In the genomic region with DNA sequence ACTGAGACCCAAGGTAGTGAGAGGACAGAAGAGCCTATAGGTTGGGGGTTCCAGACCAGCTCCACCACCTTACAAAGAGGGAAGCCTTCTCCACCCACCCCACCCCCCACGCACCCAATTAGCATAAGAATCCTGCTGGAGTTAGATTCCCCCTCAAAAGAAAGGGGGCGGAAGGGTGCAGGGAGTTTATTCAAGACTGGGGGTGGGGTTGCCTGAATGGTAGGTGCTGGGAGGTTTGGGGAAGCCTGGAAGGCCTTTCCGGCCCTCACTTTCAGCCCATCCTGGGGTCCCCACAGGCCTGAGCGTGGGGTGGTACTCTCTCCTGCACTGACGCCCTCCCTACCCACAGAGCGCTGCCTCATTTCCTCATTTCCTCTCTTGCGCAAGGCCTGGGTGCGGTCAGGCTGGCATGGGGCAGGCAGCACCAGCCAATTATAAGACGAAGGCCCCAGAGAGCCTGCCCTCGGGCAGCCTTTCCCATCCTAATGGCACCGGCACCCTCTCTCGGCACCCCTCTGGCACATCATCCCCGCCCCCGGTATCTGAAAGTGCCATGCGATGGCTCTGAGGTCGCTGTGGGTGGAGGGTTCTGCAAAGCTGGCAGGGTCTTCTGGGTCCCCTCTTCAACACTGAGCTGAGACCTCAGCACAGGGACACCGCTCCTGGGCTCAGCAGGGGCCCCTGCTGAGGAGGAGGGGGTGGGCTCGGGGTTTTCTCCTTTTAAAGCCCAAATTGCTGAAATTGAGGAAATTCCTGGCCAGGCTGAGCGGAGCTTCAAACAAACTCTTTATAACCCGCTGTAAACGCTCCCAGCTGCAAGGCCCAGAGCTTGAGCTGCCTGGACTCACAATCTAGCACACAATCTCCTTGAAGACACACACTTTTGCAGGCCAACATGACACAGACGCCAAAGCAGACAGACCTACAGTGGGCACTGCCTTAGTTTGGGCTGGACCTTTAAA, we compare ENCODE assay signal across 8 mouse cellular contexts. TPM values are rescaled to one million over a fixed set of nuclear protein-coding genes. Genes with fewer than 3 reads are reported as not detected.
A peak's percentile ranks its signal among the peaks of the same experiment; 100 is the strongest.
DNase-seq lines count a peak whose midpoint lies in the region; ATAC-seq and TF ChIP-seq lines count a peak whose summit lies in the region.

No protein-coding gene starts in this region.

- H3K36me3 ChIP-seq in heart, embryonic 10.5 days: 0 out of 2 replicates have a peak, but pooled peaks cover 2% of the 10 kb centered on the region
- H3K36me3 ChIP-seq in kidney, postnatal 0 days (ENCODE audit: insufficient read depth, low read length): no peaks in the 10 kb centered on the region
- H3K36me3 ChIP-seq in stomach, embryonic 15.5 days: peaks cover 7% of the 10 kb centered on the region; the same call in 1 of the 2 replicates

- no peak for TF ChIP-seq CTCF in bone marrow, adult 2 months (IDR thresholded peaks at IDR 0.05; ENCODE audit: control insufficient read depth, insufficient read depth, low read length)
- TF ChIP-seq CTCF in kidney, postnatal 0 days (IDR thresholded peaks at IDR 0.05; ENCODE audit: low read depth): no peak; the same call in 1 of the 2 replicates

- H3K27me3 ChIP-seq in heart, embryonic 10.5 days (ENCODE audit: insufficient read depth, poor library complexity, severe bottlenecking): peaks cover 64% of the 10 kb centered on the region
- H3K27me3 ChIP-seq in kidney, postnatal 0 days (ENCODE audit: insufficient read depth, low read length): no peaks in the 10 kb centered on the region
- H3K27me3 ChIP-seq in stomach, embryonic 15.5 days (replicated peaks): no peaks in the 10 kb centered on the region

- H3K9me3 ChIP-seq in heart, embryonic 10.5 days: no peaks in the 10 kb centered on the region
- H3K9me3 ChIP-seq in kidney, postnatal 0 days (replicated peaks; ENCODE audit: low read length): no peaks in the 10 kb centered on the region
- H3K9me3 ChIP-seq in stomach, embryonic 15.5 days: no peaks in the 10 kb centered on the region

- H3K9ac ChIP-seq in kidney, postnatal 0 days (ENCODE audit: low read depth, low read length): peak overlapping the region; percentile 36; the same call in 1 of the 2 replicates
- H3K9ac ChIP-seq in stomach, embryonic 15.5 days: peak overlapping the region; percentile 4; the same call in 1 of the 2 replicates

- ATAC-seq in kidney, postnatal 0 days (replicated peaks; ENCODE audit: low FRiP score, low read depth): no peak
- ATAC-seq in stomach, embryonic 15.5 days (ENCODE audit: insufficient read depth, low FRiP score, low read depth): no peak

- peak overlapping the region; percentile 59 for H3K4me3 ChIP-seq in bone marrow, adult 2 months (replicated peaks; ENCODE audit: control insufficient read depth, low read depth, low read length)
- H3K4me3 ChIP-seq in heart, embryonic 10.5 days: peak overlapping the region; percentile 73
- peak overlapping the region; percentile 71; the same call in 1 of the 2 replicates for H3K4me3 ChIP-seq in kidney, postnatal 0 days (replicated peaks; ENCODE audit: low read depth, low read length)
- H3K4me3 ChIP-seq in stomach, embryonic 15.5 days (replicated peaks): peak overlapping the region; percentile 64

- peak; percentile 43 for DNase-seq in embryo, embryonic 10 days (ENCODE audit: low spot score)
- DNase-seq in embryo, embryonic 9.5 days (ENCODE audit: extremely low spot score): no peak
- DNase-seq in heart, embryonic 10.5 days (ENCODE audit: low spot score): no peak
- peak; percentile 40 for DNase-seq in kidney, postnatal 0 days (ENCODE audit: low spot score)
- peak; percentile 90 for DNase-seq in lung, postnatal 4 days
- DNase-seq in right cerebral cortex, postnatal 4 days: no peak

- peak; percentile 65; the same call in 1 of the 2 replicates for TF ChIP-seq POLR2A in bone marrow, adult 2 months (IDR thresholded peaks at IDR 0.05; ENCODE audit: borderline replicate concordance, control insufficient read depth, low read depth, low read length)

- peak overlapping the region; percentile 89 for H3K27ac ChIP-seq in bone marrow, adult 2 months (ENCODE audit: control insufficient read depth, insufficient read depth, low read depth, low read length, poor library complexity)
- peak overlapping the region; percentile 59 for H3K27ac ChIP-seq in heart, embryonic 10.5 days
- H3K27ac ChIP-seq in kidney, postnatal 0 days: peak overlapping the region; percentile 76
- H3K27ac ChIP-seq in stomach, embryonic 15.5 days: peak overlapping the region; percentile 77

- WGBS in bone marrow, adult 2 months: 4% methylated on average over 22 of the region's 22 CpGs
- WGBS in heart, embryonic 10.5 days: 14% methylated on average over 22 of the region's 22 CpGs
- WGBS in kidney, postnatal 0 days: 29% methylated on average over 22 of the region's 22 CpGs
- WGBS in stomach, embryonic 15.5 days: 25% methylated on average over 22 of the region's 22 CpGs

- peaks cover 1% of the 10 kb centered on the region; the same call in 1 of the 2 replicates for H3K4me1 ChIP-seq in bone marrow, adult 2 months (ENCODE audit: control insufficient read depth, insufficient read depth, low read length)
- H3K4me1 ChIP-seq in heart, embryonic 10.5 days: peaks cover 62% of the 10 kb centered on the region
- peaks cover 33% of the 10 kb centered on the region for H3K4me1 ChIP-seq in kidney, postnatal 0 days (replicated peaks; ENCODE audit: insufficient read depth, low read length)
- H3K4me1 ChIP-seq in stomach, embryonic 15.5 days: peaks cover 38% of the 10 kb centered on the region

- peak overlapping the region; percentile 88 for H3K4me2 ChIP-seq in kidney, postnatal 0 days (ENCODE audit: low read length)
- peak overlapping the region; percentile 92 for H3K4me2 ChIP-seq in stomach, embryonic 15.5 days

RNA-seq across cellular contexts. Expression of gene Itgb7, which starts 11.8 kb away (rescaled TPM):
- 39.1 and 140 TPM in 2 replicates for polyA plus RNA-seq in bone marrow, adult 2 months (2011; ENCODE audit: insufficient read depth, insufficient read length, low replicate concordance, missing spikeins)
- polyA plus RNA-seq in heart, embryonic 10.5 days (2016; fragmentation: Nextera tagmentation; extraction: Ambion mirVana): 0.22 and 1.5 TPM in 2 replicates
- polyA plus RNA-seq in kidney, postnatal 0 days (2015; fragmentation: Nextera tagmentation; extraction: Ambion mirVana): 0.69 and 1.2 TPM in 2 replicates
- polyA plus RNA-seq in stomach, embryonic 15.5 days (2015; fragmentation: Nextera tagmentation; extraction: Ambion mirVana): 9.6 and 12.7 TPM in 2 replicates

RNA-seq across cellular contexts. Expression of gene Rarg, which starts 13.8 kb away (rescaled TPM):
- polyA plus RNA-seq in bone marrow, adult 2 months (2011; ENCODE audit: insufficient read depth, insufficient read length, low replicate concordance, missing spikeins): 17.1 and 36.3 TPM in 2 replicates
- 11.3 and 17.3 TPM in 2 replicates for polyA plus RNA-seq in heart, embryonic 10.5 days (2016; fragmentation: Nextera tagmentation; extraction: Ambion mirVana)
- 23.2 and 23.5 TPM in 2 replicates for polyA plus RNA-seq in kidney, postnatal 0 days (2015; fragmentation: Nextera tagmentation; extraction: Ambion mirVana)
- polyA plus RNA-seq in stomach, embryonic 15.5 days (2015; fragmentation: Nextera tagmentation; extraction: Ambion mirVana): 29.8 and 33.8 TPM in 2 replicates

RNA-seq across cellular contexts. Expression of gene Gm9918, which starts 26.9 kb away (rescaled TPM):
- polyA plus RNA-seq in bone marrow, adult 2 months (2011; ENCODE audit: insufficient read depth, insufficient read length, low replicate concordance, missing spikeins): not detected in 2 replicates
- 0.23 TPM in 1 of 2 replicates, not detected in the other for polyA plus RNA-seq in heart, embryonic 10.5 days (2016; fragmentation: Nextera tagmentation; extraction: Ambion mirVana)
- 0.23 and 0.38 TPM in 2 replicates for polyA plus RNA-seq in kidney, postnatal 0 days (2015; fragmentation: Nextera tagmentation; extraction: Ambion mirVana)
- polyA plus RNA-seq in stomach, embryonic 15.5 days (2015; fragmentation: Nextera tagmentation; extraction: Ambion mirVana): 0.27 and 0.30 TPM in 2 replicates

RNA-seq across cellular contexts. Expression of gene Mfsd5, which starts 35.7 kb away (rescaled TPM):
- 10.5 and 13.5 TPM in 2 replicates for polyA plus RNA-seq in bone marrow, adult 2 months (2011; ENCODE audit: insufficient read depth, insufficient read length, low replicate concordance, missing spikeins)
- polyA plus RNA-seq in heart, embryonic 10.5 days (2016; fragmentation: Nextera tagmentation; extraction: Ambion mirVana): 55.7 and 63.4 TPM in 2 replicates
- 68.2 and 73.2 TPM in 2 replicates for polyA plus RNA-seq in kidney, postnatal 0 days (2015; fragmentation: Nextera tagmentation; extraction: Ambion mirVana)
- polyA plus RNA-seq in stomach, embryonic 15.5 days (2015; fragmentation: Nextera tagmentation; extraction: Ambion mirVana): 66.3 and 66.4 TPM in 2 replicates

RNA-seq across cellular contexts. Expression of gene Csad, which starts 39.0 kb away (rescaled TPM):
- polyA plus RNA-seq in bone marrow, adult 2 months (2011; ENCODE audit: insufficient read depth, insufficient read length, low replicate concordance, missing spikeins): 13.6 and 18.5 TPM in 2 replicates
- 36.1 and 41.0 TPM in 2 replicates for polyA plus RNA-seq in heart, embryonic 10.5 days (2016; fragmentation: Nextera tagmentation; extraction: Ambion mirVana)
- 142 TPM in 2 replicates for polyA plus RNA-seq in kidney, postnatal 0 days (2015; fragmentation: Nextera tagmentation; extraction: Ambion mirVana)
- 63.3 and 64.3 TPM in 2 replicates for polyA plus RNA-seq in stomach, embryonic 15.5 days (2015; fragmentation: Nextera tagmentation; extraction: Ambion mirVana)

Comparison
In these comparisons a context has a peak if more than half of its experiments do, and no peak if none do; other contexts are left out.
1. DNase-seq: peak in embryo, embryonic 10 days (single experiment), kidney, postnatal 0 days (single experiment) and lung, postnatal 4 days (2 of 2); none in embryo, embryonic 9.5 days (single experiment), heart, embryonic 10.5 days (single experiment) and right cerebral cortex, postnatal 4 days (single experiment).
2. Peak in every context shown above with its lines, with median percentiles within 50 percentile points of each other: H3K27ac ChIP-seq and H3K4me3 ChIP-seq.